Mouse (Mus musculus) adipocyte (in vitro differentiated cells): ENCODE measurements around the gene B3gat3.
"Not testable (repeated sequence)": the region's sequence is repeated elsewhere in the genome, so short reads cannot be mapped to it uniquely, and the experiment has no call there.

ENCODE experiments used
- DNase-seq: peaks from one replicate; pipeline ENCODE4 v3.0.0-alpha.2; 2016; ENCODE audit warnings: low spot score

Gene B3gat3

GRCm38 (mm10) chr19:8920073-8920736 is at the start of gene B3gat3:
B3gat3 (plus strand) TSS chr19:8920374.
- peak; percentile 97 for DNase-seq

DNA sequence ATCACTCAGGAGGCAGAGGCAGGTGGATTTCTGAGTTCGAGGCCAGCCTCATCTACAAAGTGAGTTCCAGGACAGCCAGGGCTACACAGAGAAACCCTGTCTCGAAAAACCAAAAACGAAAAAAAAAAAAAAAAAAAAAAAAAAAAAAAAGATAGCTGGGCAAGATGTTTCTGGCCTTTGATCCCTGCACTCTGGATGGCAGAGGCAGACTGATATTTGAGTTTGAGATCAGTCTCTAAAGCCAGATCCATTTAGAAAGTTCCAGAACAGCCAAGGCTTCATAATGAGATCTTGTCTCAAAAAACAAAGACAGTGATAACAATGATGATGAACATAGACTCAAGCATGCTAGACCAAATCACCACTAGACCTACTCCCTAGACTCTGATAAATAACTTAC is 49.8 kb upstream of the B3gat3 start:
- DNase-seq = not testable (repeated sequence)

GRCm38 (mm10) chr19:8870838-8871237 is 49.3 kb upstream of the B3gat3 start:
- no peak for DNase-seq

GRCm38 (mm10) chr19:8871267-8872186 is 48.6 kb upstream of the B3gat3 start, which contains the start of gene Ubxn1:
Ubxn1 (plus strand) TSS chr19:8871496.
- DNase-seq = peak; percentile 99

DNA sequence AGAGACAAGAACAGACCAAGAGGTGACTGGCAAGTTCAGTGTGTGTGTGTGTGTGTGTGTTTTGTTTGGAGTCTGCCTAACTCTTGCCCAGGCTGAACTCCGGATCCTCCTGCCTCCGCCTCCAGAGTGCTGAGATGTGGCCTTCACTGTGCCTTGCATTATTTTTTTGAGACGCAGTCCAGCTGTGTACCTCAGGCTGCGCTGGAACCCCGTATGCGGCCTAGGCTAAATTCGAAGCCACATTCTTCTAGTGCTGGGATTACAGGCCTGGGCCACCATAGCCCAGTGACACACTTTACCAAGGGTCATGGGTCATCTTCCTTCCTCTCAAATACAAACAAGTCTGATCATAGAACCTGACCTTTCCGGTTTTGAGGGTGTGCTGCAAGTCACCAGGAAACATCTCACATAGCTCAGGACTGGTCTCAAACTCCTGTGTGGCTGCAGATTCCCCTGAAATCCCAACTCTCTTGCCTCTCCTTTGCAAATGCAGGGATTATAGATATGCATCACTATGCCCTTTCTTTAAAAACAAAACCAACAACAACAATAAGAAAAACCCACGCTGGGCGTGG is 47.8 kb upstream of the B3gat3 start:
- DNase-seq = peak; percentile 43

- DNase-seq = no peak
Measured at GRCm38 (mm10) chr19:8875031-8875430, 45.1 kb upstream of the B3gat3 start.

DNA sequence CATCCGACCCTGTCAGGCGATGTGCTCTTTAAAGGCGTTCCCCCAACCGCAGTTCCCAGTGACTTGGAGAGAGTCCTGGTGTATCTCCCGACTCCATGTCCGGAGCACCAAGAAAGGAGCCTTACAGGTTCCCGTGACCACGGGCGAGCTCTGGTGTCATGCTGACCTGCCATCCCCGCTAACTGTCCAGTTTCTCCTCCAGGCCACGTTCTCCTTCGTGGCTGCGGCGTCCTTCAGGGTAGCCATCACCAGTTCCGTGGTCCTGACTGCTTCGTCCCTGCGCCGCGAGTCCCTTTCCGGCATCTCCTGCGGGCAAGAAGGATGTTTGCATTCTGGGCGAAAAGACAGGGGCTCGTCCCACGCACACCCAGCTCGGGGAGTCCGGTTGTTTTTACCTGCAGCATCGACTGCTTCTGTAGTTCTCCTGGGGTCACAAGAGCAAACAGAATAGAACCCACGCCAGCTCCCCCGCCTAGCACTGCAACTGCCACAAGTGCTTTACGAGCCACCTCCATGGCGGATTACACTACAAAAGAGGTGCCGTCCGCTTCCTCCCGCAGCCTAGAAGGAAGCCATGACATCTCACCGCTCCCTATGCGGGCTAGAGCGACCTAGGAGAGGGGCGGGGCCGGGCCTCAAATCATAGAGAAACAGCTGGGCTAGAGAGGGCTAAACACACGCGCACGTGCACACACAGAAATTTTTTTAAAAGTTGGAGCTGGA is 39.7 kb upstream of the B3gat3 start, which contains the start of gene Uqcc3:
Gene Uqcc3 (minus strand): TSS at position 613 of the 723 bp plus-strand sequence.
- DNase-seq = peak; percentile 93

DNA sequence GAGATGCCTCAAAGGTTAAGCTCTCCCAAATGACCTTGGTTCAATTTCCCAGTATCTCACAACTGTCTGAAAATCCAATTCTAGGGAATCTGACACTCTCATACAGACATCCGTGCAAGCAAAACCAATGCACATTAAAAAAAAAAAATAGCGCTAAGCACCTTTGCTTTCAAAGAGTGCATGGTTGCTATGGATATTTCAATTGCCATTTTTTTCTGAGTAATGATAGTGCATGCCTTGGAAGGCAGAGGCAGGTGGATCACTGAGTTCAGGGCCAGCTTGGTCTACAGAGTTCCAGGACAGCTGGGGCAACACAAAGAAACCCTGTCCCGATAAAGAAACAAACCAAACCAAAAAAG is 39.2 kb upstream of the B3gat3 start:
- no peak for DNase-seq

DNA sequence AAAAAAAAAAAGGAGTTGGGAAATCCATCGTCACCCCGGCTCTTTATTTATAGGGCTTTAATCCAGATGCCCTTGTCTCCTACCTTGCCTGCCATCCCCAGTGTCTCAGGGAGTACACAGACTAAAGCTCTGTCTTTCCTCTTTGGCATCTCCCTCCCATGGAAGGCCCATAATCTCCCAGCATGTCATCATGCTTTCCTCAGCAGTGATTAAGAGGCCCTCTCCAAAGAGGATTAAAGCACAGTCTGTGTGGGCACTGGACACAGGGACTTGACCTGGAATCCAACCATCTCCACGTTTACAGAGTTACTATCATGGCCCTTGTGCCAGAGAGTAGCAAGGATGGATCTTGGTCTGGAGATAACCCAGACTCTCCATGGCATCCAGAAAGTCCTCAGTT is 36.6 kb upstream of the B3gat3 start, which contains the start of the genes Lbhd1 and Gm49403:
Gene Lbhd1 (plus strand): TSS at position 117 of the 400 bp plus-strand sequence.
Gene Gm49403 (plus strand): TSS at position 315 of the 400 bp plus-strand sequence.
- DNase-seq = no peak

DNA sequence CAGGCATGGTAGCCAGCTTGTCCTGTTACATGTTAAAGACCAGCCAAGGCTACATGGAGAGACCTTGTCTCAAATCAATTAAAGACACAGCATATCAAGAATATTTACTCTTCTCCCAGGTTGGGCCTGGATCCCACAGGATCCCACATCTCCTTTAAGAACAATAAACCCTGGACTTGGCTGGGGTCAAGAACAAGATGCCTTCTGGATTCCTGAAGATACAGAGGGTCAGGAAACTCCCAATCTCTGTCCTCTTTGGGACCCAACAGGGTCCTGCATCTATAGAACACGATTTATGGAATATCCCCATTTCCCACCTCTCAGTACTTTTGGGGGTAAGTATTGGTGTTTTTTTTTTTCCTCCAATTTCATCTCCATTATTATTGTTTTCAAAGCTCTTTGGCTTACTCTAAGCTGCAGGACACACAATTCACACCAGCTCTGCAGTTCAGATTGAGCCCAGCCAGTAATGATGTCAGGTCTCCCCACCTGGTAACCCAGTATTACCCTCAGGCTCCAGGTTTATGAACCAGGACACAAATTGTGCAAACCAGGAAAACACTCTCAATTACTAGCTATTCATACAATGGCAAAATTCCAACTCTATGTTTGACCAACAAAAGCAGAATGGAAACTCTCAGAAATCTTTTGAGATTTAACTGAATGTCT is 33.1 kb upstream of the B3gat3 start:
- DNase-seq = no peak

GRCm38 (mm10) chr19:8887585-8888463 is 32.4 kb upstream of the B3gat3 start:
- no peak for DNase-seq

GRCm38 (mm10) chr19:8888511-8889385 is 31.4 kb upstream of the B3gat3 start, which contains the start of the genes 1810009A15Rik and Gm49416:
1810009A15Rik (plus strand) TSS chr19:8888853.
Gm49416 (plus strand) TSS chr19:8888926.
- DNase-seq = peak; percentile 98

- peak; percentile 93 for DNase-seq
Measured at GRCm38 (mm10) chr19:8892829-8893766, 27.1 kb upstream of the B3gat3 start, which contains the start of gene Ints5. Ints5 (plus strand) TSS chr19:8893005.

- DNase-seq = no peak
Measured at GRCm38 (mm10) chr19:8895397-8895960, 24.7 kb upstream of the B3gat3 start.

DNA sequence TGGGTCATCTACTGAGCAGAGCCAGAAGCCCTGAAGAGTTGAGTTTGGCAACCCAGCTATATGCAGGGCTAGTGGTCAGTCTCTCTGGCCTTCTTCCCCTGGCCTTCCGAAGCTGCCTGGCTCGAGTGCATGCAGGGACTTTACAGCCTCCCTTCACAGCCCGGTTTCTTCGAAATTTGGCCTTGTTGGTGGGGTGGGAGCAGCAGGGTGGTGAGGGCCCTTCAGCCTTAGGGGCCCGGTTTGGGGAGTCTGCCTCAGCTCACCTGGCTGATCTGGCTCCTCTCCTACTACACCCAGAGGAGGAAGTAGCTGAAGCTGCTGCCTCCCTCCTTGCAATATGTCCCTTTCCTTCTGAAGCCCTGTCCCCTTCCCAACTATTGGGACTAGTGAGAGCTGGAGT is 23.9 kb upstream of the B3gat3 start:
- DNase-seq = not testable (repeated sequence)

DNA sequence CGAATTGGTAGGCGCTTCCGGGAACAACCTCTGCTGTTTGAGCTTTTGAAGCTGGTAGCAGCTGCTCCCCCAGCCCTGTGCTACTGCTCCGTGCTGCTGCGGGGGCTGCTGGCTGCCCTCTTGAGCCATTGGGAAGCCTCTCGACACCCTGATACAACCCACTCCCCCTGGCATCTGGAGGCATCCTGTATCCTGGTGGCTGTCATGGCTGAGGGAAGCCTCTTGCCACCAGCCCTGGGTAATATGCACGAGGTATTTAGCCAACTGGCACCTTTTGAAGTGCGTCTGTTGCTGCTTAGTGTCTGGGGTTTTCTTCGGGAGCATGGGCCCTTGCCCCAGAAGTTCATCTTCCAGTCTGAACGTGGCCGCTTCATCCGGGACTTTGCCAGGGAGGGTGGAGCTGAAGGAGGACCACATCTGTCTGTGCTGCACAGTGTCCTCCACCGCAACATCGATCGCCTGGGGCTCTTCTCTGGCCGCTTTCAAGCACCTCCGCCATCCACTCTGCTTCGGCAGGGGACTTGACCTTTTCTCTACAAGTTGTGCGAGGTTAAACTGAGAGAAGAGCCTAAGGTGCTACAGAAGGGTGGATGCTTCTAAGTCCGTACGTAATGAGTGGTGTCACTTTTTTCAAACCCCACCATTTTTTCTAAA is 22.8 kb upstream of the B3gat3 start:
- peak; percentile 60 for DNase-seq
